Mouse (Mus musculus) megakaryocyte, embryonic 14.5 days (primary cell): Measurements from ENCODE around the gene Gpcpd1. TPM values are rescaled to one million over a fixed set of nuclear protein-coding genes. Genes with fewer than 3 reads are reported as not detected.
A peak's percentile ranks its signal among the peaks of the same experiment; 100 is the strongest.

Source experiments
- H3K27me3 ChIP-seq: replicated peaks from 2 replicates; pipeline ENCODE3; 2012; ENCODE audit warnings: inconsistent platforms
- H3K36me3 ChIP-seq: replicated peaks from 2 replicates; pipeline ENCODE3; 2012; ENCODE audit warnings: low read length, inconsistent platforms, mixed read lengths
- H3K4me1 ChIP-seq: 2 replicates; pipeline ENCODE4 v1.6.1; 2012; ENCODE audit warnings: inconsistent platforms
- H3K4me3 ChIP-seq: replicated peaks from 2 replicates; pipeline ENCODE3; 2012; ENCODE audit warnings: moderate library complexity, mild to moderate bottlenecking, inconsistent platforms
- H3K9me3 ChIP-seq: 2 replicates; pipeline ENCODE4 v1.6.1; 2012; ENCODE audit warnings: inconsistent platforms
- FLI1 ChIP-seq: IDR thresholded peaks from 2 replicates; pipeline ENCODE4 v1.6.1; 2012; ENCODE audit warnings: low read length, inconsistent platforms, mixed read lengths
- GATA1 ChIP-seq: IDR thresholded peaks from 3 replicates; pipeline ENCODE4 v1.6.1; 2012; ENCODE audit warnings: mixed read lengths, low read length, inconsistent platforms, borderline replicate concordance
- polyA plus RNA-seq: library from polyadenylated mRNA; stranded (reverse); fragments of >175 nt; gene quantifications from 2 replicates; pipeline ENCODE4 v1.2.3, GENCODE M21; 2012; ENCODE audit warnings: low replicate concordance; ENCODE audit not compliant: insufficient read depth

Gpcpd1 gene
- 0.64 and 5.3 TPM in 2 replicates for polyA plus RNA-seq

DNA sequence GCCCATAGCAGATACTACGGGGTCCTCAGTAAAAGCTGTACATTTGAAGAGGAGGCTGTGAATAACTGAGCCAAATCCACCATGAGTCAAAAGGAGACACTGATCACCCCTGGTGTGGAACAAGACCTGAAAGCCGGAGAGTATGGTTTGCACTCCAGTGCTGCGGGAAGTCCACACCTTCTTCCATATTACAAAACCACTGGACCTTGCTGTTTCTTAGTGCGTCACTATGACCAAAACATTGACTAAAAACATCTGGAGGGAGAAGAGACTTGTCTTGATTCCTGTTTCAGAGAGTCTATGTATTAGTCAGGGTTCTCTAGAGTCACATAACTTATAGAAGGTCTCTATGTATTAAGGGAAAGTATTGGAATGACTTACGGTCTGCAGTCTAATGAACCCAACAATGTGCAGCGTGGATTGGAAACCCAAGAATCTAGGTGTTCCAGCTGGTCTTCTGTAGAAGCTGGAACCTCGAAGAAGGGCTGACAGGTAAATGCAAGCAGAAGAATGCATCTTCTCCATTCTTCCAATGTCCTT is at the start of gene Gpcpd1:
Gpcpd1 (minus strand) TSS at position 490 of the 540 bp plus-strand sequence.
- TF ChIP-seq FLI1 (no peak), GATA1 (no peak)
- peaks cover 46% of the 10 kb centered on the region for H3K4me1 ChIP-seq
- H3K27me3 ChIP-seq: no peaks in the 10 kb centered on the region
- H3K36me3 ChIP-seq: no peaks in the 10 kb centered on the region
- H3K4me3 ChIP-seq: no peak within 1 kb of the TSS
- H3K9me3 ChIP-seq: no peaks in the 10 kb centered on the region

DNA sequence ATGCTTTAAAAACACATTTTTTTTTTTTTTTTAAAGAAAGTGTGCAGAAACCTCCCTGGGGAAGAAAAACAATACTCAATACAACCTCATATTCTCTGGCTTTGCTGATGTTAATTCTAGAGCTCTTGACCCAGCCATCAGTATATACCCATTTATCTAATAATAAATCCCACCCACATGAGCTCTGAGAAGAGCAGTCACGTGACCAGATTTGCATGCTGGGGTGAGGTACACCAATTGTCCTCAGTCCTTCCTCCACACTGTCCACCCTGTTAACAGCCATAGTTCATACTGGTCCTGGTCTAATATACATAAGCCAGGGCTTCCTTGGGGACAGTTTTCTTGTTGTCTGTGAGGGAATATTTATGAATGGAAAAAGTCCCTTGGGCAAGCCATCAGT is 49.0 kb upstream of the Gpcpd1 start:
- TF ChIP-seq GATA1 (no peak), FLI1 (no peak)
- peaks cover 9% of the 10 kb centered on the region for H3K27me3 ChIP-seq
- 0 out of 2 replicates have a peak, but pooled peaks cover 4% of the 10 kb centered on the region for H3K4me1 ChIP-seq
- peaks cover 4% of the 10 kb centered on the region; the same call in 1 of the 2 replicates for H3K9me3 ChIP-seq
- no peaks in the 10 kb centered on the region for H3K36me3 ChIP-seq
- H3K4me3 ChIP-seq: no peak overlapping the region

DNA sequence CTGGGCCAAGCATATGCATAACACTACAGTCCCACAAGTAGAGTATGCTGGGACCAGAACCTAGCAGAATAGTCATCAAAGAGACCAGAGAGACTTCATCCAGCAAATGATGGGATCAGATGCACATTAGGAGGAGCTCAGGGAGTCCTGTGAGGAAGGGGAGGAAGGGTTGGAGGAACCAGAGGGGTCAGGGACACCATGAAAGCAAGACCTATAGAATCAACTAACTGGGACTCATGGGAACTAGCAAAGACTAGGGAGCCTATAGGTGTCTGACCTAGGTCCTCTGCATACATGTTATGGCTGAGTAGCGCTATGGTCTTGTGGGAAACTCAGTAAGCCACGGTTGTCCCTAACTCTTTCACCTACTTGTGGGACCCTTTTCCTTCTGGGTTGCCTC is 41.1 kb upstream of the Gpcpd1 start:
- H3K36me3 ChIP-seq: no peaks in the 10 kb centered on the region
- peaks cover 4% of the 10 kb centered on the region; the same call in 1 of the 2 replicates for H3K9me3 ChIP-seq
- H3K4me3 ChIP-seq: no peak overlapping the region
- H3K4me1 ChIP-seq: peaks cover 22% of the 10 kb centered on the region
- H3K27me3 ChIP-seq: peaks cover 5% of the 10 kb centered on the region
- TF ChIP-seq FLI1: no peak

DNA sequence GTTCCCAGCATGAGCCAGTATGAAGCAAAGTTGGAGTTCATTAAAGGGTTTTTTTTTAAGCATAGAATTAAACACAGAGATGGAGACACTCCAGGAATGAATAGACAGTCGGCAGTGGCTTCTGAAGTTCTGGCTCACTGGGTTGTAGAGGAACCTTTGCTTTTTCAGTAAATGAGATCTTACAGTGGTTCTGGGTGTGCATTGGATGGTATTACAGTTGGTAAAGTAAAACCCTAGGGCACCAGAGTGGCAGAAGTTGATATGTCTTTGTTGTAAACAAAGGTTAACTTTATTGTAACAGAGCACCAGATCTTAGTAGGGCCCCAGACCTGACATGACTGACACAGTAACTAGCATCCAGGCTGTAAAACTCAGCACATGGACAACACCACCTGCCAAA is 35.6 kb upstream of the Gpcpd1 start:
- no peaks in the 10 kb centered on the region for H3K36me3 ChIP-seq
- no peak overlapping the region for H3K4me3 ChIP-seq
- TF ChIP-seq FLI1 (no peak), GATA1 (no peak)
- H3K9me3 ChIP-seq: no peaks in the 10 kb centered on the region
- peaks cover 7% of the 10 kb centered on the region for H3K4me1 ChIP-seq
- peaks cover 5% of the 10 kb centered on the region for H3K27me3 ChIP-seq

DNA sequence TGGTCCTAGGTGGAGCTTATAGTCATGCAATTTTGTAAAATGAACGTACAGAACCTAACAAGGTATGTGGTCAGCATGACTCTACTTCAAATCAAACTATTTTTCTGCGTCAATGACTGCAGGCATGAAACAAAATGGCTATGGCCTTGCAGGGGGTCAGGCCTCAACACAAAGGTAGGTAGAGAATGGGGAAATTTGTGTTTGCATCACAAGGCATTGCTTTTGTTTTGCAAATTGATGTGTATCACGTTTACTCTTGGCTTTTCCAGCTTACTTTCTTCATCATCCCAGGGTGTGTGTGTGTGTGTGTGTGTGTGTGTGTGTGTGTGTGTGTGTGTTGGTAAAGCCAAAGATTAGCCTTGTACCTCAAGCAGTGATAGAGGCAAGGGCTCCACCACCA is 30.2 kb upstream of the Gpcpd1 start:
- H3K4me1 ChIP-seq: peaks cover 17% of the 10 kb centered on the region
- peaks cover 3% of the 10 kb centered on the region; the same call in 1 of the 2 replicates for H3K9me3 ChIP-seq
- TF ChIP-seq FLI1: no peak
- no peak for TF ChIP-seq GATA1
- peaks cover 5% of the 10 kb centered on the region for H3K27me3 ChIP-seq
- H3K4me3 ChIP-seq: no peak overlapping the region
- no peaks in the 10 kb centered on the region for H3K36me3 ChIP-seq

DNA sequence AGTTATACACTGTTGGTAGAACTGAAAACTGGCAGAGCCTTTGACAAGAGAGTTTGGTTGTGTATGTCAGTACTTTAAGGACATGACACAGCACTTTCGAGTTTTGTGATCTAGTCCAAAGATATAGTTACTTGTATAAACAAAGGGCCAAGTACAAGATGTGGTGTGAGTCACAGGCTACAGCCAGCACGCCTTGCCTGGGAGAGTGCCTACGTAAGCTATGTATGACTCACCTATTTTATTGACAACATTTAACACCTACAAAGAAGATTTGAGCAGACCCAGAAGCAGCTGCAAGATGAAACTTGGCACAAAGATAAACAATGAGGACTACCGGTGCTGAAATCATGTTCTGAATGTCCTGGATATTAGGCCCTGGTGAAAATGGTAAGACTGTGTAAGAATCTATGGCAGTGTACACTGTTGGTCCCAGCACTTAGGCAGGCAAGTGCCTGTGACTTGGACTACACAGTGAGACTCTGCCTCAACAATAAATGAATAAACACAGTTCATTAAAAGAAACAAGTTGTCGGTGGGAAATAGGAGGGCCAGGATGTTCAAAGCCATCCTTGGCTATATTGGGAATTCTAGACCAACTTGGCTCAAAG is 26.2 kb upstream of the Gpcpd1 start:
- peaks cover 2% of the 10 kb centered on the region for H3K27me3 ChIP-seq
- TF ChIP-seq FLI1 (no peak), GATA1 (no peak)
- H3K4me3 ChIP-seq: no peak overlapping the region
- H3K36me3 ChIP-seq: peaks cover 7% of the 10 kb centered on the region
- peaks cover 18% of the 10 kb centered on the region for H3K9me3 ChIP-seq
- H3K4me1 ChIP-seq: peaks cover 21% of the 10 kb centered on the region

DNA sequence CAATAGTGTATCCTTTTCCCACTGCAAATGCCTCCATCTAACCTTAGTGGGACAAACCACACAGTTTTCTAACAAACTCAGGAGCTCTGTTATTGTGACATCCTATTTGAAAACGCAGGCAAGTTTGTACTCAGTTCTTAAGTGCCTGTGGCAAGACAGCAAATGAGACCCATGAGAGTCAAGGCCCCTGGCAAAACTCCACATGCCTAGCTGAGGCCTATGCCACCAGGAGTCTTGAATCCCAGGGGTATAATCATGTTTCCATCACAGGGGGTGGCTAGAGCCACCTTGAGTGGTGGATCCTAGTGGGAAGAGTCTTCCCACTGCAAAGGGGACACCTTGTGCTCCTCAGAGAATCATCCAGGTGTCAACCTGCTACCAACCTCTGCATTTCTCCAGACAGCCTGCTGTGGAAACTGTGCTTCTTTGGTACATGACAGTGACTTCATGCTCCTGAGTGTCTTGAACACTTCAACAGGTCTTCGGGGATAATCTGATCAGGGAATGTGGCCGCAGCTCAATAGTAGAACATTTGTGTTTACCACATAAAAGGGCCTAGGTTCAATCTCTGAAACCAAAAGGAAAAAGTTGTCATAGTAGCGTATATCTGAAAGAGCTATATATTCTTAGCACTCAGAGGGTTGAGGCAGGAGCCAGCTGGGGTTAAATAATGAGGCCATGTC is 24.2 kb upstream of the Gpcpd1 start:
- TF ChIP-seq GATA1: no peak
- no peak for TF ChIP-seq FLI1
- Histone ChIP-seq H3K9me3 (peaks cover 16% of the 10 kb centered on the region), H3K4me1 (peaks cover 34% of the 10 kb centered on the region), H3K27me3 (no peaks in the 10 kb centered on the region), H3K36me3 (peaks cover 7% of the 10 kb centered on the region), H3K4me3 (no peak overlapping the region)

DNA sequence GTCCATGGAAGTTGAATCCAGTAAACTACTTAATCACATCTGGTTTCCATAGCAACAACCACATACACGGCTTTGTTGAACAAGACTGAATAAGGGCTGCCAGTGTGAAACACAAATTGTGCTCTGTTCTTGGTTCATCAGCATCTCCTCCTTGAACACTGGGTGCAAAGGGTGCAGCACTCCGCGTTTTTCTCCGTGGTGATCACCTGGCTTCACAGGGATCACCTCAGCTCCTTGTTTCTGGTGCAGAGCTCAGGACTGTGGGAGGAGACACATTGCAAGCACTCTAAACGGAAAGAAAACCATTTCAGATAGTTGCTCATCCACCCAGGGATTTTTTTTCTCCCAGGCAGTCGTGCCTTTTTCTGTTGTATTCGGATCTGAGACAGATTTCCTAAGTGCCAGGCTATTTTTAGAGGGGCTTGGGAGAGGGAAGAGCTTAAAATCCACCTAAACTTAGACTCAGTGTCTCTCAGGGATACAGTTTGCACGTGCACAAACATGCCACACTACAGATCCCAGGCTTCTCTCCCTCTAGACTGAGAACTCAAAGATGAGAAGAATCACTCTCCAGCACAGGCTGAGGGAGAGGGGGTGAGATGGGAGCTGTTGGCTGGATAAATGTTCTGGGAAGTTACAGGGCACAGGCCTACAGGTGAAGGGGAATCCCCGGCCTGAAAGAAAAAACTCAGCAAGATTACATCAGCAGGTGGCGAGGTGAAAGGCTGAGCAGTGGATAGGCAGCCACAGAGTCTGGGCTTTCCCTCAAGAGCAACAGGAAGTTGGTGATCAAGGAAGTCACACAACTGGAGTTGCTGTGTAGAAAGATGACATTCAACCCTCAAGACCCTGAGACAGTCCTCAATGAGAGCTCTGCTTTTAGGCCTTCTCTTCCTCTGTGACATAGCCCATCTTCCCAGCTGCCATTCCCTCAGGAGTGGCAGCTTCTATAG is 19.9 kb upstream of the Gpcpd1 start:
- Histone ChIP-seq H3K4me1 (peaks cover 45% of the 10 kb centered on the region), H3K4me3 (peak overlapping the region; percentile 15), H3K27me3 (no peaks in the 10 kb centered on the region), H3K36me3 (peaks cover 7% of the 10 kb centered on the region), H3K9me3 (peaks cover 16% of the 10 kb centered on the region)
- TF ChIP-seq GATA1: no peak
- TF ChIP-seq FLI1: no peak

DNA sequence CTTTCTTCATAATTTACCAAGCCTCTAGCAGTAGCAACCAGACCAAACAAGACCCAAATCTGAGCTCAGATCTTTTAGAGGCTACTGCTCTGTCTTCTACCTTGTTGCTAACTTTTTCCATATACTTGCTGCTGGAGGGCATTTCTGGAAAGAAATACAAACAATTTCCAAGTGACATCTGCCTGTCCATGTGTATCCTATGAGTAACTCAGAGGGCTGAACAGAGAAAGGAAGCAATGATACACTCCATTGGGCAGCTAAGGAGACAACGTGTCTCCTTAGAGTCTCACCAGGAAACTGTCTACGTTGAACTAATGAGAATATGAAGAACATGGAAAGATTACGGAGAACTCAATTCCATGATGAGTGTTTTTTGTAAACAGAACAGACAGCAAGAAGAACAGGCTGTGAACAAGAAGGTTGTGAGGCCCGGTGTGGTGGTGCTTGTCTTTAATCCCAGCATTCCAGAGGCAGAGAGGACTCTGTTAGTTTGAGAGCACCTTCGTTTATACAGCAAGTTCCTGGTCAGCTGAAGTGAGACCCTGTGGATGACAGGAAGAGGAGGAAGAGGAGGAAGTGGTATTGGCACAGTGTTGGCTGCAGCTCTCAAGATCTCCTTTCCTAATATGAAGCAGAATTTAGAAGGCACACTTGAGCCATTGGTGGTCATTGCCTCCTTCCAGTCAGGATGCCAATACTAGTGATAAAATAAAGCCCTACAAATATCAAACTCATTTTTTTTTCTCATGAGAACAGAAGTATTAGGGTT is 18.4 kb upstream of the Gpcpd1 start:
- Histone ChIP-seq H3K36me3 (peaks cover 7% of the 10 kb centered on the region), H3K27me3 (no peaks in the 10 kb centered on the region), H3K4me3 (no peak overlapping the region), H3K4me1 (peaks cover 52% of the 10 kb centered on the region), H3K9me3 (peaks cover 12% of the 10 kb centered on the region)
- TF ChIP-seq FLI1 (no peak), GATA1 (no peak)
